Mouse (Mus musculus): ENCODE data around the gene Tmem235. TPM values are rescaled to one million over a fixed set of nuclear protein-coding genes. Genes with fewer than 3 reads are reported as not detected.

Tmem235 gene
- polyA plus RNA-seq, 1 experiment from 2014 or later, result not detected

Other genes starting within 250 kb of the Tmem235 start
- gene Tnrc6c, start 206.5 kb upstream of the Tmem235 start, polyA plus RNA-seq (2014; fragmentation: Nextera tagmentation; extraction: Ambion mirVana), result 23.4 and 25.1 TPM in 2 replicates
- 0.48 and 0.68 TPM in 2 replicates for gene Tmc8, start 78.7 kb upstream of the Tmem235 start, polyA plus RNA-seq (2014; fragmentation: Nextera tagmentation; extraction: Ambion mirVana)
- gene Tmc6, start 78.6 kb upstream of the Tmem235 start, polyA plus RNA-seq (2014; fragmentation: Nextera tagmentation; extraction: Ambion mirVana), result 3.3 and 4.9 TPM in 2 replicates
- gene 6030468B19Rik, start 63.1 kb upstream of the Tmem235 start, polyA plus RNA-seq (2014; fragmentation: Nextera tagmentation; extraction: Ambion mirVana), result 0.24 TPM in 1 of 2 replicates, not detected in the other
- gene Gm20708, start 51.1 kb upstream of the Tmem235 start, polyA plus RNA-seq (2014; fragmentation: Nextera tagmentation; extraction: Ambion mirVana), result 0.89 and 1.0 TPM in 2 replicates
- gene Syngr2, start 51.1 kb upstream of the Tmem235 start, polyA plus RNA-seq (2014; fragmentation: Nextera tagmentation; extraction: Ambion mirVana), result 17.6 and 18.9 TPM in 2 replicates
- gene Afmid, start 34.8 kb upstream of the Tmem235 start, polyA plus RNA-seq (2014; fragmentation: Nextera tagmentation; extraction: Ambion mirVana), result 5.2 and 7.1 TPM in 2 replicates
- gene Tk1, start 34.7 kb upstream of the Tmem235 start, polyA plus RNA-seq (2014; fragmentation: Nextera tagmentation; extraction: Ambion mirVana), result 14.4 and 16.3 TPM in 2 replicates
- gene Birc5, start 11.5 kb upstream of the Tmem235 start, polyA plus RNA-seq (2014; fragmentation: Nextera tagmentation; extraction: Ambion mirVana), result 35.5 and 36.3 TPM in 2 replicates
- gene Tha1, start 12.7 kb downstream of the Tmem235 start, polyA plus RNA-seq (2014; fragmentation: Nextera tagmentation; extraction: Ambion mirVana), result 2.5 and 2.6 TPM in 2 replicates
- gene Socs3, start 109.3 kb downstream of the Tmem235 start, polyA plus RNA-seq (2014; fragmentation: Nextera tagmentation; extraction: Ambion mirVana), result 2.9 and 3.0 TPM in 2 replicates
- 48.1 and 56.4 TPM in 2 replicates for gene Pgs1, start 125.5 kb downstream of the Tmem235 start, polyA plus RNA-seq (2014; fragmentation: Nextera tagmentation; extraction: Ambion mirVana)

All from hindbrain, embryonic 14.5 days (tissue).